Mouse (Mus musculus) myocyte (in vitro differentiated cells): ENCODE results near the gene Camk1d.

Experiments
- CEBPB ChIP-seq: IDR thresholded peaks from 2 replicates; pipeline ENCODE4 v1.6.1; 2011; ENCODE audit warnings: mild to moderate bottlenecking, moderate library complexity; ENCODE audit not compliant: poor library complexity, insufficient read depth, severe bottlenecking
- E2F4 ChIP-seq: IDR thresholded peaks from one replicate; pipeline ENCODE4 v1.6.1; 2011; ENCODE audit warnings: mild to moderate bottlenecking, control low read depth, moderate library complexity; ENCODE audit not compliant: insufficient read depth
- MAX ChIP-seq: IDR thresholded peaks from one replicate; pipeline ENCODE4 v1.6.1; 2011; ENCODE audit warnings: low read depth, mild to moderate bottlenecking, control low read depth
- POLR2A ChIP-seq: IDR thresholded peaks from one replicate; pipeline ENCODE4 v1.6.1; 2011; ENCODE audit warnings: low read depth, mild to moderate bottlenecking, control low read depth, moderate library complexity; ENCODE audit not compliant: insufficient read length
- POLR2AphosphoS2 ChIP-seq: IDR thresholded peaks from one replicate; pipeline ENCODE4 v1.6.1; 2011; ENCODE audit warnings: low read depth, control low read depth; ENCODE audit not compliant: insufficient read length
- TCF3 ChIP-seq: IDR thresholded peaks from one replicate; pipeline ENCODE4 v1.6.1; 2011; ENCODE audit warnings: low read depth, control low read depth; ENCODE audit not compliant: insufficient read length

GRCm38 (mm10) chr2:5288593-5288992 lies 425.7 kb downstream of the Camk1d start:
- TF ChIP-seq TCF3 (no peak), POLR2A (no peak), MAX (no peak), POLR2AphosphoS2 (no peak), CEBPB (no peak), E2F4 (no peak)
